Mouse (Mus musculus) induced T-regulatory cell, adult 2 months (primary cell): ENCODE measurements around the gene Dhrs3.

Source experiments
- DNase-seq: peaks from one replicate; pipeline ENCODE4 v3.0.0-alpha.2; 2012; ENCODE audit warnings: low read depth

The Dhrs3 gene

DNA sequence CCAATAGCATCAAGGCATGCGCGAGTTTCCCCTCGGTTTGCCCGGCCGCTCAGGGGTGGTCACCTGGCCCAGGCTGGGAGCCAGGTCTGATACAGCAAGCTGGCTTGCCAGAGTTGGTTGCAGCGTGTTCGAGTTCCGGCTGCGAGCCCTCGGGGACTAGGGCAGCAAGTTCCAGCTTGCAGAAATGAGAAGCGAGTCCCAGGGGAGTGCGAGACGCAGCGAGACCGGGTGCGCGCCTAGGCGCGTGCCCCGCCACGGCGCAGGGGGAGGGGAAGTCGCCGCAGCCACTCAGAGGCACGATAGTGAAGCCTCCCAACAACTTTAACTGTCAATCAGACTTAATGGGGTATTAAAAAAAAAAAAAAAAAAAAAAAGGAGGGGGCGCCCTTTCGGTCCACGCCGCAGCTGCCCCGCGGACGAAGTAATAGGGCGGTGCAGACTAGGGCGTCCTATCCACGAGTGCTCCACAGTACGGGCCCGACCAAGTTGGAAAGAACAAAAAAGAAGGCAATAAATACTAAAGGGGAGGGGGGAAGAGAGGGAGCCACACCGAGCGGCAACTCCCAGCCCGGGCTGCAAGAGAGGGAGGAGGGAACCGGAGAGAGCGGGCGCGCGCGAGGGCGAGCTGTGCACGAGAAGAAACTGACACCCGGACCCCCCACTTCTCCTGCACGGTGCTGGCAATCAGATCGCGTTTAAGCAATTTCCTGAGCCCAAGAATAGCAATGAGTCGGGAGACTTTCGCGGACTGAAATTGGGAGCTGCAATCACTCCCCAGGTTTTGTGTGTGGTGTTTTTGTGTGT, at the start of gene Dhrs3:
Gene Dhrs3 (plus strand): TSS at position 695 of the 804 bp plus-strand sequence.
- DNase-seq, result peak; percentile 76

DNA sequence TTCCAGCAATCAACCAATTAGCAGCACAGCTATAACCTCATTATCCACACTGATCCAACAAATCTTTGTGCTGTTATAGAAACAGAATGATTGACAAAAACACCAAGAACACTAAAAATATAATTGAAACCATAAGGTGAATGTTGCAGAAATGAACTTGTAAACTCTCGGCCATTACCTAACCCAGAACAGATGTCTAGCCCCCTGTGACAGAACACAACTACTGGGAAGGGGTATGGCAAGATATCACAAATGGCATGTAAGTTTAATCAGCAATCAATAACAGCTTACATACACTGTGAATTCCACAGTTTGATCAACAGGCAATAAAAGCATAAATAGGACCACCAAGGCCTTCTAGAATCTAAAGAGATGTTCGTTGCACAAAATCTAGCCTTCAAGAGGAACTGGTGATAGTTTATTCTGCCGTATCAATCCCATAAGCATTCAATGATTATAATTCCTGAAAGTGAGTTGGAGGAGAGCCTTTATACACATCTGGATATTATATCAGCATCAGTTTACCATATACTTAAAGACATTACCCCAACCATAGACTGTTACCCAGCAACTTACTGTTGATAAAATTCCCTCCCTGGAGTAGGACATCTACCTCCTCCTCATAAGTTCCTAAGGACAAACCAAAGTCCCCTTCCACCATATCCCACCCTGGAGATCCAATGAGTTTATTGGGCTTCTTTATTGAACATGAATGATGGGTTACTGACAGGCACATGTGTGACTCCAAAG, 30.7 kb upstream of the Dhrs3 start:
- no peak for DNase-seq

DNA sequence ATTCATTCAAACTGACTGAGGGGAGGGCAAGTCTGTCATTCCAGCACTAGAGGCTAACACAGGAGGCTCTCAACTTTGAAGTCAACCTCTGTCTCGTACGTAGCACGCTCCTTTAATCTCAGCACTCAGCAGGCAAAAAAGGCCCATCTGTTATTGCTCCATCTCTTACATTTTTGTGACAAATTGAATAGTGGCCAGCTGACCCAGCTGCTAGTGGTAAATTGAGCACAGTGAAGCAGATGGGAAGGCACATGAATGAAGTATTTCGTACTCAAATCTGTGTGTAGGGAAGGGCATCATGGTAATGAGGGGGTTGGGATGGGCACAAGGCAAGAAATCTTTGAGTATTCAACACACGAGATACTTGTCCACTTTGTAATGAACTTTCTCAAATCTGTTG, 24.7 kb upstream of the Dhrs3 start:
- DNase-seq, result no peak

DNA sequence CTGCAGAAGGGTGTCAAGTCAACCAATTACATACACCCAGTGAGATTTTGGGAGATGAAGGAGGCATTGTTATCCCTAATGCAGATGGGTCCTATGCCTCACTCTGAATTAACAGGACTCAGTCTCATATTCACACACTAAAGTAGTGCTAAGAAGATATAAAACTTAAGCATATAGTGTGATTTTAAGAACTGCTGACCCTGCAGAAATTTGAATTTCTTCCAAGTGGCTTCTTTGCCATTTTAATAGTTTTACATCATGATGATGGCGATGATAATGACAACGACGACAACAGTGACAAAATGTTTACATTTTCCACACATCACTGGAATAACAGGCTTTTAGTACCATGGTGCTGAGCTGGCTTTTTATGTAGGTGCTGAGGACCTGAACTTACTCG, 24.0 kb upstream of the Dhrs3 start:
- DNase-seq, result no peak

DNA sequence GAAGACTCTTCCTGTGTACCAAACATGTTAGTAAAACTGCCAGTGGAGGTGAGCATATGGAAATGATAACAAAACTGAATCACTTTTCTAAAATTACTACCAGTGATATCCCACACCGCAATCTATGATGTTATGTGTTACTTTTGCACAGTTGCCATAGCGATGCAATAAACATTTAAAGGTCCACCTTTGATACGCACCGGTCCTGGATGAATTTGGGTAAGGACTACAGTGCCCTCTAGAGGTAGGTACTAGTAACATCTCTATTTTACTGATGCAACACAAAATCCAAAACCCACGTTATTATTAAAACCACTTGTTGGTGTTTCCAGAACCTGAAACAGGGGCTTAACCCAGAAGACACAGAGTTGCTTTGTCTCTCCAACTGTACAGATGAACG, 19.7 kb upstream of the Dhrs3 start:
- peak; percentile 28 for DNase-seq

DNA sequence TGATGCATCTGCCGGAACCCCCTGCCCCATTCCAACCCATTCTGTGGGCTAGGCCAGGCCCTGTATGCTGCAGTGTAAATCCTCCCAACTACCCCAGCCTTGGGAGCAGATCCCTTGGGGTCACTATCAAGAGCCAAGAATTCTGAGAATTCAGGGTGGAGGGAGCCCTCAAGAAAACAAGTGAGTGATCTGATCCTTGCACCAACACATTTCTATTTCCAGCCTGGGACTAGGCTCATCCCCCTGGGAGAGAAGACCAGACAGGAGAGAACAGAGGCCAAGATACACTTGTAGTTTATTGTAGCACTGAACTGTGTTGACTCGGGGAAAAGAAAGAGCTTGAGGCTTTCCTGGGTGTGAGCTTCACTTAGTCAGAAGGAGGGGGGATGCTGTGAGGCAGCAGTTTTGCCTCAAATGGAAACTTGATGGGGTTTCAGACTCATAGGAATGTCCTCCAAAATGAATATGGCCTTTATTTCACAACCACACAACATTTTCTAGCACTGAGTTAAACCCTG, 17.0 kb upstream of the Dhrs3 start:
- DNase-seq, result no peak

DNA sequence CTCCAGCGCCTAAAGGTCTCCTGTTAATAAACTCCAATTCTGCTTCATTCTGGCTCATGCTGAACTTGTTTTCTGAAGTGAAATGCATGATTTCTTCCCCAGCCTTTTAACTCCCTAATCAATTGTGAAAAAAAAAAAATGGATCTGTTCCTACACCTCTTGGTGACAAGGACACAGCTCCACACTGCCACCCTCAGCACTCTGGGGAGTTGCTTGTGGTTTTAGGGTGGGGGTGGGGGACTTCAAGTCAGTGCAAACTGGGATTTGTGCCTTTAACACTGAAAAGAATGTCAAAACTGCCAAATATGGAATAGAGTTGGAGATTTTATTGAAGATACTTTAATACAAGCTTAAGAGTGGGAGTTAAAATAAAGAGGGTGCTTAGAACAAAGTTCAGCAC, 13.1 kb upstream of the Dhrs3 start:
- no peak for DNase-seq

DNA sequence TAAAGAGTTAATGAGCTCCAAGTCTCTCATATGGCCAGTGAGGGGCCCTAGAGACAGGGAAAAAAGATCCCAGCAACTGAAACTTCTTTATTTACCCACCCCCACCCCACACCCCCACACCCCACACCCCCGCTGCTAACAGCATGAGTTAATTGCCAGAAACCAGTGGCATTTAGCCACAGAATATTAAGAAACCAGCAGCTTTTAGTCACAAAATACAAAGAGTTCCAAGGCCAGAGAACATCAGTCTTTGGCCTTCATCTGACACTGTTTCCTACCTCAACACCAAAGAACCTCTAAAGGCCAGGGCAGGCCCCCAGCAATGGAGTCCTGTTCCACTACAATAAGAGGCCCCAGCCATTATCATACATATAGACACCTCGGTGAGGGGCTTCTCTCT, 11.3 kb upstream of the Dhrs3 start:
- DNase-seq, result no peak

DNA sequence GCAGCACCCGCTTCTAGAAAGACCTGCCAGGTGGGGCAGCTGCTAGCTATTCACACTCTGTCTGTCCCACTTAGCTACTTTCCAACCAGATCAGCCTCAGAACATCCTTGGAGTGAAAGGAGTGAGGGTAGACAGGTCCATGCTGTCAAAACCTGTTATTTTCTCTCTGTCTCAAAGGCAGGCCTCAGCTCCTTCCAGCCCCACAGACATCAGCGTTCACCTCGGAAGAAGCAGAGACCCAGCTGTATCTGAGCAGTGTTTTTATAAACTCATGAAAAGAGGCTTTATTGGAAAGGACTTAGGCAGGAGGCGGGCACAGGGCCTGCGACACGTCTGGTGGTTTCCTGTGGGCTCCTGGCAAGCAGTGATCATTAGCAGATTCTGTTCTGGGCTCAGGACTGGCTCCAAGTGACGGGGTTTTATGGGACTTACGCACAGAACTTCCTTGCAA, 9.7 kb upstream of the Dhrs3 start:
- no peak for DNase-seq

DNA sequence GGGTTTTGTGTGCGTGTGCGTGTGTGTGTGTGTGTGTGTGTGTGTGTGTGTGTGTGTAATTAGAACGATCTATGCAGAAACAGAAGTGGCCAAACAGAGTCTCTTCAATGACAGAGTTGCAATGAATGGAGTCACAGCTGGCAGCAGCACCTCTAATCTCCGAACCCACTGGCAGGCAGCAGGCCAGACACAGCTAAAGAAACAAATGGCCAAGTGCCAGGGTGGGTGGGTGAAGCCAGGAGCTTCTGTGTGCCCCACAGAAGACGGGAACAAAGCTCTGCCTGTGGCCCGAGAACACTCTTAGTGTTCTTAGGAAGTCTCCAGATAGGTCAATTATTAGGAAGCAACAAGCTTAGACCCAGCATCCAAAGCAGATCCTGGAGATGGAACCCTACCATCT, 6.2 kb upstream of the Dhrs3 start:
- no peak for DNase-seq

DNA sequence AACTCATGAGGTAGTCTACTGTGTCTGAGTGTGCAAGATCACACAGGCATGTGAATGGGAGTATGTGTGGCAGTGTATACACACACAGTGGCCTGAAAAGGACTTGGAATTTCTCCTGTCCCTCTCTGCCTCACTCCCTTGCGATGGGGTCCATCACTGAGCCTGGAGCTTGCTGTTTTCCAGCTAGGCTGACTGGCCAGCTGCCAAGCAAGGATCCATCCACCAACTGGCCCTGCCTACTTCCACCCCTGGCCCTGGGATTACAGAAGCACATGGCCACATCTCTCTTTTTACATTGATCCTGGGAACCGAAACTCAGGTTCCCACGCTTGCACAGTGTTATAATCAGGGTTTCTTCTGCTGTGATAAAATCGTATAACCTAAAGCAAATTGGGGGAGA, 3.9 kb upstream of the Dhrs3 start:
- no peak for DNase-seq

DNA sequence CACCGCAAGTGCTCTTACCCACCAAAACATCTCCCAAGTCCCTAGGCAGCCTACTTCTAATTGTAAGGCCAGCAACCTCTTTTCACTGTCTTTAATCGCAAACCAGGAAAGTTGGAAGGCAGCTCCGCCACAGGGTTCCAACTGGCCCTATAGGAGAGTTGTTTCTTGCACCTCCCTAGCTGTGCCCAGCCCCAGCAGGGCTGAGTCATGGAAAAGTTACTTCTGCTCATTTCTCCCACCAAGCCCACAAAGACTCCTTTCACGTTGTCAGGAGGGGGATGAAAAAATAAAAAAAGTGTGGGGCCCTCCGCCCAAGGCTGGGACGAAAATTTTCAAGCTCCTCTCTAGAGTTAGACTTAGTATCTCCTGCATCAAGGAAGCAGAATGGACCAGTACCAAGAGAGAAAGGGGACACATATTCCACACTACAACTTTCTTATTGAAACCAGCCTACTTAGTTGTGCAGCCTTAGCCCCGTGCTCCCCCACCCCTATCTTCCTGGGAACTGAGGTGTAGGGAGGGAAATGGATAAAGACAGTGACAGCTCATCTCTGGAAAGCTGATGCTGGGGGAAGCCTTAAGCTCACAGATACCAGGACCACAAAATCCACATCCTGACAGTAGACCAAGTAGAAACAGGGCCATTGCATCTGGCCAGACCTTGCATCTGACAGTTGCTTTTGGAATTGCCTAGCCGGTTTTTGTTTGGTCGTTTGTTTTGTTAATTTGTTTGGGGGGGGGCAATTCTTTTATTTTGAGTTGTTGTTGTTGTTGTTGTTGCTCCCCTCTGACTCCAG, 2.9 kb upstream of the Dhrs3 start:
- DNase-seq, result no peak

DNA sequence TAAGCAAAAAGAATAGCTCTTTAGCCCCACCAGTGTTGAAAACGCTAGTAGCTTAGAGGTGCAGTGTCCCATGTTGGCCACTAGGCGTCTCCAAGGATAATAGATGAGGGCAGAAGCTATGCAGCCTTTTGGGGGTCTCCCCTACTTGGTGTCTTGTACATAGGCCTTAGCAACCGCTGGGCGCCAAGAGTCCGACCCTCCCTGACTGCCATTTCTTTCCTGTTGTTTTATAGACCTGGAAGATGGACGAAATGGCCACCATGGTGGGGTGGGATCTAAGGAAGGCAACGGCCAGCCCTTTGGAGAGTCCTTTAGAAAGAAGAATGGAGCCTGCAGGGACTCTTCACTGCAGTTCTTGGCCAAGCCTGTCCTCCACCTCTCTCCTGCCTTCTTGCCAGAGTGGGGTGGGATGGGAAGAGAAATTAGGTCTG, 1.9 kb upstream of the Dhrs3 start:
- peak; percentile 82 for DNase-seq

DNA sequence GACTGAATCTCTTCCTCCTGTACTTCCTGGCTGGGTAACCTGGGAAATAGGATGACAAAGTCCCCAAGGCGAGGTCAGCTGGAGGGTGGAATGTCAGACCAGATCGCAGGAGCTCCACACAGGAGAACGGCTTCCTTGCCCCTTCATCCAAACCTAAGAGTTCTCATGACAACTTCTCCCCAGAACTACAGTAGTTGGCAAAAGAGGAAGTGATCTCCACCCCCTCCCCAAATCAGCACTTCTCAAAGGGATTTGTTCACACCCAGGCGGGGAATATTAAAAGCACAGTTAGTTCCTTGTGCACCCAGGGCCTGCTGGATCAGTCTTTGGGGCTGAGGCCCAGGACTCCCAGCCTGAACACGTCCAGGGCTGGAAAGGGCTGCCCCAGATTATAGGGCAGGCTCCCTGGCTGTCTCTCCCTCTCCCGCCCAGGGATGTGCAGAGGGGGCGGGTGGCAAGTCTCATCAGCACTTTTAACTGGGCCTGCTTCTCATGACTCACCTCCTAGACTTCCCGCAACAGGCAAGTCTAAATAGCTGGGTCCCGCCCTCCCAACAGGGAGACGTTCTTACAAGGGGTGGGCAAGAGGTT, 1.4 kb upstream of the Dhrs3 start:
- peak; percentile 45 for DNase-seq

DNA sequence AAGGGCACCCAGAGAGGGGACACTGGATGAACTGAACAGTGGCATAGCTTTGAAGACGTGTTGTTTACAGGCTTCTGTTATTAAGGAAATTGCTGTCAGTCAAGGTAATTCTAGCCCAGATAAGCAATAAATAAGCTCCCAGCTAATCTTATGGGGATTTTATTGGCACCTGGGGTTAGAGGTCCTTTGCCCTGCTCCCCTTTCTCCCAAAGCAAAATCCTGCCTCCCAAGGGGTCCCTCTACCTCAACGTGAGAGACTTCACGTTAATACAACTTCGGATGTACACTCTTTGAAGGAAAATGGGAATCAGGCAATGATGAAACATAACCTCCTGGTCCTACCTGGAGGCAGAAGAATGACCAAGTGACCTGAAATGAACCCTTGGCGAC, 889 bp upstream of the Dhrs3 start:
- DNase-seq, result no peak

DNA sequence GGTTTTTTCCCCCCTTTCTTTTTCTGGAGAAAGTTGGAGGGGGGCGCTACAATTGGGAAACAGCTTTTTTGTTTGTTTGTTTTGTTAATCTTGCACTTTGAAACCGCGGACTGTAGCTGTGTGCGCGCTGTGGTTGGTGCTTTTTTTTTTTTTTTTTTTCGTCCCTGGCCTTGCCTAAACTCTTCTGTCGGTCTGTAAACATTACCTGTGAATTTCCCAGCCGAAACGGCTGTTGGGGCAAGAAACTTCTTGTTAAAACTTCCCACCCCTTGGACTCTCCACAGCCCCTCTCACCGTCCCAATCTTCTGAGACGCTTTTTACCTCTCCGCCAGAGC, 278 bp downstream of the Dhrs3 start:
- DNase-seq, result no peak

DNA sequence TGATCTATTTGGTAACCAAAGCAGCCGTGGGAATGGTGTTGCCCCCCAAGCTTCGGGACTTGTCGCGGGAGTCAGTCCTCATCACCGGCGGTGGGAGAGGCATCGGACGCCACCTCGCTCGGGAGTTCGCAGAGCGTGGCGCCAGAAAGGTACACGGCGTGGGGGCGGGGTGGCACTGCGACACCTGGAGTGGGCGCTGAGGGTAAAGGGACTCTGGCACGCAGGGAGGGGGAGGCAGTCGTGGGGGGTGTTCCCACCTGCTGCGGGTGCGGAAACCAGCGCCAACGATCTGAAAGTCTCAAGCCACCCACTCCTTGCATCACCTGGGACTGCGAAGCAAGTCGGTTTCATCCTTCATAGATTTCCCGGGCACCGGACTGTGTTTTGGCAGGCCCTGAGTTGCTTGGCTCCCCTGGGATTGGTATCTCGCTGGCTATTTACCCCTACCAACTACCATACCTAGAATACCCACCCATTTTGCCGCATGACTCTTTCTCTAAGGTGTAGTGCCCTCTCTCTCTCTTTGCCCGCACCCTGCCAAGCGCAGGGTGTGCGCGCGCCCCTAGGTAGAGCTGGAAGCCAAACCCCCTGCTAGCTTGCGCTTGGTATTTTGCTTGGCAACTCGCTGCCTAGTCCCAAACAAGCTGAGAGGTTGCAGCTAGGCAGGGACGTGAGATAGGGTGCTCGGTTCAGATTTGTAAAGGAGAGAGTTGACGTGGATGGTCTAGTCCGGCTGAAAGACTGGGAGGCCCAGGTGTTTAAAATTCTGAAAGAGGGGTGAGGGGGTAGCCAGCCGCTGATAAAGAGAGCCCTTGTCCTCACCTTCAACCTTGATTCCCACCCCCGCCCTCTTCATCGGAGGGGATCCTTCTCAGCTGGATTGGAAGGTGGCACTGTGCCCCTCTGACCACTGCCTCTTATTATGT, 1.2 kb downstream of the Dhrs3 start:
- peak; percentile 57 for DNase-seq

DNA sequence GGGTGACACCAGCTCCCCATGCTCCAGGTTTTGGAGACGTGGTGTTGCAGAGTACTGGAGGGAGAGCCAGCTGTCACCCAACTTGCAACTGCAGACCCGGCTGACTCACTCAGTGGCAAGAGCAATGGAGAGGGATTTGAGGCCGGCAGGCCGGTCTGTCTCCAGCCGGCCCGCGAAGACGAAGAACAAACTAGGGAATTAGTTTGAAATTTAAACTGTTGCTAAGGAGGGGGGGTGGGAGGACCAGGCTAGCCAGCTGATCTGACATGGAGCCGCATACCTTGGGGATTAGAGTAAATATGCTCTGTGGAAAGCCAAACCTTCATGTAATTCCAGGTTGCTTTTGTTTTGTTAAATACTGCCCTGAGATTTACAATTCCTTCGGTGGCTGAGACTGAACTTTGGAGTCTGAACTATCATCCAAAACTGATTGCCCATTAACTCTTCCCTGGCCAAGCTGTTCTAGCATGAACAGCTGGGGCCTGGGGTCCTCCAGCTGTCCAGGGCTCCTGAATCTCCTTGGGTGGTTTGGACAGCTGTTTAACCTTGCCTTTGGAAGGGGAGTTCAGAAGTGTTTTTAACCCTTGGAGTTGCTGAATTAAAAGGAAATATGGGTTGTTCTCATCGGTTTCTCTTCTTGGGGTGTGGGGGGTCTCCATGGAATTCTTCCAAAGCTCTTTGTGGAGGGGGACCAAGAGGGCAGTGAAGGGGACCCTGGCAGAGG, 2.0 kb downstream of the Dhrs3 start:
- peak; percentile 14 for DNase-seq

DNA sequence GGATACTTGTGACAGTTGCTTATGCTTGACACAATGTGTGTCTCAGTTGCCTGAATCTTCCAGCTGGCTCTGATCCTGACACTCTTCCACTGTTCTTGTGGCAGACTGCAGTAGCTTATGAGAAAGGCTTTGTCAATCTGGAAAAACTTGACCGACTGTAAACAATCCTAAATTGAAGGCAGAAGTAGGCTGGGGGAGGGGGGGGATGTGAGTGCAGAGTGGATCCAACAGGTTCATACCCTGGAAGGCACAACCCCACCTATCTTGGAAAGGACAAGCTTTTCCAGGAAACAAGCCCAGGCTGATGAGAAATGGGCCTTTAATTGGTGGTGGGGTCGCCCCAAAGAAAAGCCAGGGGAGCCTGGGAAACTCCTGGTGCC, 2.6 kb downstream of the Dhrs3 start:
- DNase-seq, result peak; percentile 7

DNA sequence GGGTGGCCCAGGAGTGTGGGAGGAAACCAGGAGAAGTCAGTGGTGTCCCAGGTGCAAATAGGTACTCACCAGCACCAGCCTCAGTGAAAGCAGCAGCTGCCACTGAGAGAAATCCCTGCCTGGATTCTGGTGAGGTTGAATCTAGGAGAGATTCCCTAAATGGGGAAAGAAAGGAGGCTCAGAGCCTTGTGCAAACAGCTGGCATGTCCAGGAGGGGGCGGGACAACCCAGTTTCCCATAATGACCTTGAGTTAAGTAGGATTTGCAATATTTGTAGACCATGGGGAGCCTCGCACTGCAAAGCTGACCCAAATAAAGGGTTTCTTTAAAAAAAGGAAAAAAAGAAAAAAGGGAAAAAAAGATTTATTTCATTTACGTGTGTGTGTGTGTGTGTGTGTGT, 3.7 kb downstream of the Dhrs3 start:
- no peak for DNase-seq
